In the genomic region with DNA sequence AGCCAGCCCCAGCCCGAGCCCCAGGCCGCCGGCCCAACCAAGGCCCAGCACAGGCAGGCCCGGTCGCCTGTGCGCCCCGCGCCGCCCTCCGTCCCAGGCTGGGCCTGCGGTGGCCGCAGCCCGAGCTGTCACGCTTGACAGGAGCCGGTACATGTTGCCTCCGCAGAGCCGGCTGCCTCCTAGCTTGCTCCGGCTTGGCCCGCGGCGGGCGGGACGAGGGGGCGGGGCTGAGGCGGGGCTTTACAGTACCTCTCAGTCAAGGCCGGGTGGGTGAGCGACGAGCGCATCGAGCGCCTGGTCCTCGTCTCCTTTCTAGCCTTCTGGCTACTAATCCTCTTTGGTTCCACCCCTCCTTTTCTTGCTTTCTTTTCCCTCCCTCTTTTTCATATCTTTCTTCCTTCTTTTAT, we compare ENCODE assay signal across 8 mouse cellular contexts. TPM values are rescaled to one million over a fixed set of nuclear protein-coding genes. Genes with fewer than 3 reads are reported as not detected.
DNase-seq lines count a peak whose midpoint lies in the region; ATAC-seq and TF ChIP-seq lines count a peak whose summit lies in the region.

A gene (minus strand): TSS at position 246 of the 407 bp plus-strand sequence.

- under 1% methylated on average over 32 of the region's 32 CpGs for WGBS in heart, embryonic 14.5 days
- WGBS in liver, embryonic 14.5 days (ENCODE audit: insufficient replicate concordance), result 2% methylated on average over 32 of the region's 32 CpGs
- under 1% methylated on average over 29 of the region's 32 CpGs for WGBS in neural tube, embryonic 11.5 days
- WGBS in stomach, postnatal 0 days, result under 1% methylated on average over 30 of the region's 32 CpGs

- H3K9me3 ChIP-seq in heart, embryonic 14.5 days (ENCODE audit: control insufficient read depth, low read length), result no peaks in the 10 kb centered on the region
- H3K9me3 ChIP-seq in liver, embryonic 14.5 days (ENCODE audit: control insufficient read depth, low read length), result no peaks in the 10 kb centered on the region
- H3K9me3 ChIP-seq in neural tube, embryonic 11.5 days (ENCODE audit: control insufficient read depth, low read length), result no peaks in the 10 kb centered on the region
- no peaks in the 10 kb centered on the region for H3K9me3 ChIP-seq in stomach, postnatal 0 days (ENCODE audit: control insufficient read depth, low read length)

- TF ChIP-seq EP300 in liver, embryonic 14.5 days (IDR thresholded peaks at IDR 0.05; ENCODE audit: low read depth), result no peak
- no peak for TF ChIP-seq EP300 in stomach, postnatal 0 days (optimal IDR thresholded peaks at IDR 0.05)

- peaks cover 8% of the 10 kb centered on the region for H3K36me3 ChIP-seq in heart, embryonic 14.5 days (ENCODE audit: control insufficient read depth, insufficient read depth, low read length)
- no peaks in the 10 kb centered on the region for H3K36me3 ChIP-seq in liver, embryonic 14.5 days (replicated peaks; ENCODE audit: control insufficient read depth, insufficient read depth, low read depth)
- H3K36me3 ChIP-seq in neural tube, embryonic 11.5 days (ENCODE audit: control insufficient read depth, insufficient read depth, low read length), result no peaks in the 10 kb centered on the region
- no peaks in the 10 kb centered on the region for H3K36me3 ChIP-seq in stomach, postnatal 0 days (ENCODE audit: control insufficient read depth, insufficient read depth, low read length)

- peak within 1 kb of the TSS; percentile 94 for H3K4me3 ChIP-seq in brown adipose tissue, adult 24 weeks (ENCODE audit: insufficient read depth, low read depth, low read length)
- peak within 1 kb of the TSS; percentile 67 to 81 for H3K4me3 ChIP-seq in heart, embryonic 14.5 days (ENCODE audit: control insufficient read depth in 1 of 2, insufficient read depth in 1 of 2, low read depth in 1 of 2, low read length in 2 of 2)
- peak within 1 kb of the TSS; percentile 77 to 82 for H3K4me3 ChIP-seq in liver, embryonic 14.5 days (ENCODE audit: insufficient read depth in 1 of 2, low read depth in 2 of 2, low read length in 2 of 2)
- peak within 1 kb of the TSS; percentile 89 for H3K4me3 ChIP-seq in neural tube, embryonic 11.5 days (ENCODE audit: low read depth, low read length)
- peak within 1 kb of the TSS; percentile 92 for H3K4me3 ChIP-seq in stomach, postnatal 0 days (ENCODE audit: low read depth, low read length)

- H3K4me1 ChIP-seq in brown adipose tissue, adult 24 weeks (ENCODE audit: control insufficient read depth, insufficient read depth, insufficient read length, low read length), result no peaks in the 10 kb centered on the region
- 0 out of 4 replicates have a peak, but pooled peaks cover 0 to 3% of the 10 kb centered on the region in 2 experiments for H3K4me1 ChIP-seq in heart, embryonic 14.5 days (ENCODE audit: control insufficient read depth in 2 of 2, insufficient read depth in 2 of 2, low read length in 2 of 2)
- H3K4me1 ChIP-seq in liver, embryonic 14.5 days (replicated peaks; ENCODE audit: control insufficient read depth in 2 of 2, insufficient read depth in 2 of 2, low read length in 1 of 2), result peaks cover 0 to 6% of the 10 kb centered on the region in 2 experiments; a peak in 3 of 4 replicates
- H3K4me1 ChIP-seq in neural tube, embryonic 11.5 days (ENCODE audit: control insufficient read depth, insufficient read depth, low read length), result no peaks in the 10 kb centered on the region
- no peaks in the 10 kb centered on the region for H3K4me1 ChIP-seq in stomach, postnatal 0 days (replicated peaks; ENCODE audit: control insufficient read depth, insufficient read depth)

- H3K27ac ChIP-seq in brown adipose tissue, adult 24 weeks (replicated peaks; ENCODE audit: low read depth, low read length), result peak within 1 kb of the TSS; percentile 55
- H3K27ac ChIP-seq in heart, embryonic 14.5 days (replicated peaks in 1 of 2; ENCODE audit: control insufficient read depth in 1 of 2, insufficient read depth in 1 of 2, low read depth in 2 of 2, low read length in 2 of 2), result peak within 1 kb of the TSS; percentile 60 to 84
- H3K27ac ChIP-seq in liver, embryonic 14.5 days, result peak within 1 kb of the TSS; percentile 30
- H3K27ac ChIP-seq in neural tube, embryonic 11.5 days (ENCODE audit: low read depth, low read length), result peak within 1 kb of the TSS; percentile 90
- peak within 1 kb of the TSS; percentile 92 for H3K27ac ChIP-seq in stomach, postnatal 0 days (replicated peaks)

- DNase-seq in CD4-positive, CD25-positive, alpha-beta regulatory T cell, adult 2 months (ENCODE audit: low read depth, low spot score), result peak; percentile 94
- DNase-seq in fibroblast of lung, adult 2 months (ENCODE audit: low read depth), result peak; percentile 71
- peak; percentile 98 to 99 for DNase-seq in kidney, postnatal 25 days
- peak; percentile 75 to 80 (median 80) for DNase-seq in liver, embryonic 14.5 days (ENCODE audit: low read depth in 3 of 3, low spot score in 3 of 3)
- DNase-seq in neural tube, embryonic 11.5 days (ENCODE audit: low spot score), result peak; percentile 94
- peak; percentile 98 for DNase-seq in stomach, postnatal 0 days (ENCODE audit: low spot score)

- ATAC-seq in heart, embryonic 14.5 days (ENCODE audit: insufficient number of reproducible peaks, insufficient read depth, low FRiP score, low read depth), result peak; percentile 97
- peak; percentile 98 for ATAC-seq in liver, embryonic 14.5 days (ENCODE audit: insufficient read depth)
- ATAC-seq in neural tube, embryonic 11.5 days (ENCODE audit: insufficient read depth, low FRiP score, low TSS enrichment), result peak; percentile 96
- ATAC-seq in stomach, postnatal 0 days (ENCODE audit: low FRiP score, low TSS enrichment), result peak; percentile 98

- no peak for TF ChIP-seq CTCF in liver, embryonic 14.5 days (IDR thresholded peaks at IDR 0.05; ENCODE audit: low read depth)
- no peak for TF ChIP-seq CTCF in stomach, postnatal 0 days (IDR thresholded peaks at IDR 0.05; ENCODE audit: low read depth)

- peak within 1 kb of the TSS; percentile 77 for H3K9ac ChIP-seq in heart, embryonic 14.5 days (ENCODE audit: low read length)
- H3K9ac ChIP-seq in liver, embryonic 14.5 days (replicated peaks), result peak within 1 kb of the TSS; percentile 56
- H3K9ac ChIP-seq in neural tube, embryonic 11.5 days (ENCODE audit: low read length), result peak within 1 kb of the TSS; percentile 69
- H3K9ac ChIP-seq in stomach, postnatal 0 days (ENCODE audit: low read length), result peak within 1 kb of the TSS; percentile 81

- no peaks in the 10 kb centered on the region for H3K27me3 ChIP-seq in heart, embryonic 14.5 days (ENCODE audit: control insufficient read depth, insufficient read depth, low read length)
- no peaks in the 10 kb centered on the region for H3K27me3 ChIP-seq in liver, embryonic 14.5 days (ENCODE audit: control insufficient read depth, insufficient read depth, low read length)
- H3K27me3 ChIP-seq in neural tube, embryonic 11.5 days (ENCODE audit: control insufficient read depth, insufficient read depth, low read length), result no peaks in the 10 kb centered on the region
- H3K27me3 ChIP-seq in stomach, postnatal 0 days (ENCODE audit: control insufficient read depth, insufficient read depth, low read length), result no peaks in the 10 kb centered on the region

- H3K4me2 ChIP-seq in heart, embryonic 14.5 days (ENCODE audit: low read length), result peak within 1 kb of the TSS; percentile 77
- peak within 1 kb of the TSS; percentile 88 for H3K4me2 ChIP-seq in liver, embryonic 14.5 days (ENCODE audit: low read depth)
- H3K4me2 ChIP-seq in neural tube, embryonic 11.5 days (ENCODE audit: low read depth), result peak within 1 kb of the TSS; percentile 62
- H3K4me2 ChIP-seq in stomach, postnatal 0 days (replicated peaks; ENCODE audit: low read depth), result peak within 1 kb of the TSS; percentile 80

RNA-seq across cellular contexts. Expression of the gene that starts here (rescaled TPM):
- polyA plus RNA-seq in brown adipose tissue, adult 24 weeks (2012; ENCODE audit: insufficient read depth, insufficient read length, missing spikeins), result 19.0 and 27.1 TPM in 2 replicates
- 8.5 and 8.7 TPM in 2 replicates for polyA plus RNA-seq in heart, embryonic 14.5 days (2014; fragmentation: Nextera tagmentation; extraction: Ambion mirVana)
- polyA plus RNA-seq in liver, embryonic 14.5 days (2012; rRNA removed), result 3.8 and 5.6 TPM in 2 replicates
- 6.8 and 7.7 TPM in 2 replicates for polyA plus RNA-seq in liver, embryonic 14.5 days (2014; fragmentation: Nextera tagmentation; extraction: Ambion mirVana)
- 11.7 and 11.9 TPM in 2 replicates for polyA plus RNA-seq in neural tube, embryonic 11.5 days (2014; fragmentation: Nextera tagmentation; extraction: Ambion mirVana)
- polyA plus RNA-seq in stomach, postnatal 0 days (2015; fragmentation: Nextera tagmentation; extraction: Ambion mirVana), result 11.8 and 12.2 TPM in 2 replicates

Comparison
In these comparisons a context has a peak if more than half of its experiments do, and no peak if none do; other contexts are left out.
1. Peak in every context shown above with its lines: DNase-seq, ATAC-seq, H3K4me3 ChIP-seq and H3K27ac ChIP-seq.
2. H3K27ac ChIP-seq: peak in every context shown above with its lines; median percentile 92 in stomach, postnatal 0 days; 90 in neural tube, embryonic 11.5 days; 72 in heart, embryonic 14.5 days; 55 in brown adipose tissue, adult 24 weeks; 30 in liver, embryonic 14.5 days.